Mouse (Mus musculus) liver, embryonic 14.5 days (tissue): ENCODE results near the gene Nr4a3.

Source experiments
- CTCF ChIP-seq: IDR thresholded peaks from 2 replicates; pipeline ENCODE4 v1.5.1; 2016; ENCODE audit warnings: antibody characterized with exemption, low read depth, control low read depth
- EP300 ChIP-seq: IDR thresholded peaks from 2 replicates; pipeline ENCODE4 v1.6.1; 2016; ENCODE audit warnings: antibody characterized with exemption, low read depth

- TF ChIP-seq CTCF (no peak), EP300 (no peak)
Measured at GRCm38 (mm10) chr4:48072006-48072405, 27.1 kb downstream of the Nr4a3 start.
